Mouse (Mus musculus): ENCODE measurements around the gene Ddx31. TPM values are rescaled to one million over a fixed set of nuclear protein-coding genes. Genes with fewer than 3 reads are reported as not detected.

Ddx31 gene
- total and polyA plus RNA-seq, 3 experiments, result 20.9 to 26.0 TPM; not detected in 1

DNA sequence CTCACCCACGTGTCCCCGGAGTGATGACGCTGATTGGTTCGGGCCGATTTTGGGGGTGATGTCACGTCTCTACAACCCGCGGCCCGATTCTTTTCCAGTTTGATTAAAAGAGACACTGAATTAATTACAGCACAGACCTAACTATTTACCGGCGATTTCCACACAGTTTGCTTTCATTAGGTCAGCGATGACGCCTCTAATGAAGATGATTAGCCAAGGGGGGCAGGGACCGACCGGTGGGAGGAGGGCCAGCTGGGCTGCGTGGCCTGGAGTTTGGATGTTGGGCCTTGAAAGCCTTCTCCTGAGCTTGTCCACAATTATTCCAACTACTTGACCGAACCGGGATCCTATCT lies 76.3 kb downstream of the Ddx31 start, which contains the start of gene Barhl1:
Gene Barhl1 (minus strand): TSS at position 156 of the 353 bp plus-strand sequence.
- no peaks in the 10 kb centered on the region for H3K79me2 ChIP-seq (ENCODE audit: control insufficient read depth, insufficient read depth, low read length, poor library complexity)
- H3K9me3 ChIP-seq (replicated peaks; ENCODE audit: insufficient read depth, low read length), result no peaks in the 10 kb centered on the region
- no peaks in the 10 kb centered on the region for H3K4me1 ChIP-seq (ENCODE audit: control insufficient read depth in 1 of 2, insufficient read depth in 2 of 2, low read length in 2 of 2)
- H3K9ac ChIP-seq (ENCODE audit: control insufficient read depth, low read depth, low read length, poor library complexity, severe bottlenecking), result no peak within 1 kb of the TSS
- H3K4me3 ChIP-seq (ENCODE audit: control insufficient read depth in 1 of 2, insufficient read depth in 1 of 2, low read depth in 2 of 2, low read length in 2 of 2), result no peak within 1 kb of the TSS
- TF ChIP-seq BHLHE40 (IDR thresholded peaks at IDR 0.05; ENCODE audit: borderline replicate concordance, low read depth, low read length), result no peak
- no peak for TF ChIP-seq UBTF (IDR thresholded peaks at IDR 0.05; ENCODE audit: borderline replicate concordance, insufficient read depth, low read depth, low read length)
- TF ChIP-seq RCOR1 (IDR thresholded peaks at IDR 0.05; ENCODE audit: low read depth, low read length), result no peak
- TF ChIP-seq KAT2A (conservative IDR thresholded peaks at IDR 0.05; ENCODE audit: low read depth, low read length), result no peak
- TF ChIP-seq MAZ (IDR thresholded peaks at IDR 0.05; ENCODE audit: low read depth, low read length), result no peak
- TF ChIP-seq TCF12 (IDR thresholded peaks at IDR 0.05; ENCODE audit: low read depth, low read length), result no peak
- no peak for TF ChIP-seq USF1 (IDR thresholded peaks at IDR 0.05; ENCODE audit: low read depth, low read length)
- TF ChIP-seq CTCF (IDR thresholded peaks at IDR 0.05 in 2 of 3, conservative IDR thresholded peaks at IDR 0.05 in 1 of 3; ENCODE audit: control insufficient read depth in 1 of 3, insufficient read depth in 1 of 3, low read depth in 2 of 3, low read length in 3 of 3, poor library complexity in 1 of 3, severe bottlenecking in 1 of 3), result no peak
- no peak for TF ChIP-seq MYB (IDR thresholded peaks at IDR 0.05; ENCODE audit: low read depth, low read length)
- no peak for DNase-seq (ENCODE audit: low read depth, low spot score)
- H3K27ac ChIP-seq (ENCODE audit: control insufficient read depth, low read depth, low read length), result no peak within 1 kb of the TSS
- H3K27me3 ChIP-seq (ENCODE audit: control insufficient read depth in 1 of 2, insufficient read depth in 2 of 2, low read length in 2 of 2), result no peaks in the 10 kb centered on the region
- no peaks in the 10 kb centered on the region for H3K36me3 ChIP-seq (ENCODE audit: control insufficient read depth in 1 of 2, insufficient read depth in 2 of 2, low read length in 2 of 2)

DNA sequence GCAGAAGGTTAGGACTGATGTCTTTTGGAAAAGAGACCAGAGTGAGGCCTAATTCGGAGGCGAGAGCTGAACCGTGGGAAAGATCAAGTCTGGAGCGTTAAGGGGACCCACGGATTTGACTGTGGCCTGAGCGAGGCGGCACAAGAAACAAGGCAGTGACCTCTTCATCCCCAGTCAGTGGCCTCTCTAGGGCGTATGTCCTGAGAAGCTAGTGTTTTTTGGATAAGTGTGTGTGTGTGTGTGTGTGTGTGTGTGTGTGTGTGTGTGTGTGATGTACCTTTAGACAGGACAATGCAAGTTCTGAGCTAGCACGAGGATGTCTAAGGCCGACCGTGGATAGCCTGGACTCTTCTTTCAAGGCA lies 76.9 kb downstream of the Ddx31 start:
- Histone ChIP-seq H3K4me1 (ENCODE audit: control insufficient read depth in 1 of 2, insufficient read depth in 2 of 2, low read length in 2 of 2) (no peaks in the 10 kb centered on the region), H3K9me3 (replicated peaks; ENCODE audit: insufficient read depth, low read length) (no peaks in the 10 kb centered on the region), H3K9ac (ENCODE audit: control insufficient read depth, low read depth, low read length, poor library complexity, severe bottlenecking) (no peak overlapping the region), H3K4me3 (ENCODE audit: control insufficient read depth in 1 of 2, insufficient read depth in 1 of 2, low read depth in 2 of 2, low read length in 2 of 2) (no peak overlapping the region), H3K27ac (ENCODE audit: control insufficient read depth, low read depth, low read length) (no peak overlapping the region), H3K79me2 (ENCODE audit: control insufficient read depth, insufficient read depth, low read length, poor library complexity) (no peaks in the 10 kb centered on the region), H3K36me3 (ENCODE audit: control insufficient read depth in 1 of 2, insufficient read depth in 2 of 2, low read length in 2 of 2) (no peaks in the 10 kb centered on the region), H3K27me3 (ENCODE audit: control insufficient read depth in 1 of 2, insufficient read depth in 2 of 2, low read length in 2 of 2) (no peaks in the 10 kb centered on the region)
- DNase-seq (ENCODE audit: low read depth, low spot score), result no peak
- TF ChIP-seq RCOR1 (IDR thresholded peaks at IDR 0.05; ENCODE audit: low read depth, low read length) (no peak), NELFE (IDR thresholded peaks at IDR 0.05; ENCODE audit: low read depth, low read length) (no peak), USF2 (IDR thresholded peaks at IDR 0.05; ENCODE audit: borderline replicate concordance in 1 of 2, insufficient read depth in 1 of 2, low read depth in 1 of 2, low read length in 2 of 2) (no peak), BHLHE40 (IDR thresholded peaks at IDR 0.05; ENCODE audit: borderline replicate concordance, low read depth, low read length) (no peak), ZC3H11A (IDR thresholded peaks at IDR 0.05; ENCODE audit: low read depth, low read length) (no peak), MEF2A (IDR thresholded peaks at IDR 0.05; ENCODE audit: extremely low read depth, insufficient replicate concordance, low read depth, low read length, poor library complexity, severe bottlenecking) (no peak), ZKSCAN1 (IDR thresholded peaks at IDR 0.05; ENCODE audit: low read depth, low read length) (no peak), TBP (IDR thresholded peaks at IDR 0.05; ENCODE audit: low read depth, low read length) (no peak), TAL1 (IDR thresholded peaks at IDR 0.05; ENCODE audit: low read length) (no peak), USF1 (IDR thresholded peaks at IDR 0.05; ENCODE audit: low read depth, low read length) (no peak), ZMIZ1 (IDR thresholded peaks at IDR 0.05; ENCODE audit: low read depth, low read length) (no peak), MAZ (IDR thresholded peaks at IDR 0.05; ENCODE audit: low read depth, low read length) (no peak)

Data from MEL (cell line).